Mouse (Mus musculus): ENCODE data around the gene Smpd1.

Smpd1 gene

DNA sequence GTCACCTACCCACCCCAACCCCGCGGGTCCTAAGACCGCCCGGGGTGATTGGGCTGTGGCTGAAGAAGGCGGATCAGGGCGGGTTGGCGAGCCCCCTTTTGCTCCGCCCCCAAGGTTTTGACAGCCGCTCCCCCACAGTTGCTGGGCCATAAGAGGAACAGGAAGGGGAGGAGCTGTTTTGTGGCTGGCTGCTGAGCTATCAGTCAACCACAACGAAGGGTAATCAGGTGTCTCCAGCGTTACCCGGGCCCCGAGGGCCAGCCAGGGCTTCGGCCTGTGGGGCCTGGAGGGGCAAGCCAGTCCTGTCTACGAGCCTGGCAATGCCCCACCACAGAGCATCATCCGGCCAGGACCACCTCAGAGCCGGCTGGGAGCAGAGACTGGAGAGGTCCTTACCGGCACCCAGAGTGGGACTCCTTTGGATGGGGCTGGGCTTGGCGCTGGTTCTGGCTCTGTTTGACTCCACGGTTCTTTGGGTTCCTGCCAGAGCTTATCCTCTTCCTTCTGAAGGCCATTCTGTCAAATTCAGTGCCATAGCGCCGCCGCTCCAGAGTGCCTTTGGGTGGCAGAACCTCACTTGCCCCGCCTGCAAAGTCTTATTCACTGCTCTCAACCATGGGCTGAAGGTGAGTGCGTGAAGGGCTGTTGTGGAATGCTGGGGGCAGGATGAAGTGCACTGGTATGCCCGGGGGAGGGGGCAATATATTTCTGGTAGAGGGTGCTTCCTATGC lies at the start of gene Smpd1:
Smpd1 (plus strand) TSS at position 149 of the 731 bp plus-strand sequence.
- DNase-seq (ENCODE audit: low spot score): peak; percentile 80

GRCm38 (mm10) chr7:105507257-105507656 lies 46.9 kb upstream of the Smpd1 start:
- no peak for DNase-seq (ENCODE audit: low spot score)

DNA sequence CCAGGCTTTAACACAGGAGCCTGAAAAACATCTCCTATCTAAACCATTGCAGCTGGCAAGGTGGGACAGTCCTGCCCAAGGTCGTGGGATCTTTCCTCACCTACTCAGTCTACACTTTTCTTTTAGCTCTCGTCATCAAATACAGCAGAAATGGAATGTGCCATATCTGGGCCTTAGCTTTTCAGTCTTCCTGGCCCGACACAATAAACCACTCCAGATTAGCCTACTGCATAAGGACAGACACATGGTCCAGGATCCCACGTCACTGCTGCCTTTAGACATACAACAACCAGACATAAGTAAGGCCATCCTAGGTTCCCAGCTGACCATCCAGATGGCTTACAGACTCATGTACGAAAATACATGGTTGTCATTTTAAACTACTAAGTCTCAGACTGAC lies 44.0 kb upstream of the Smpd1 start:
- no peak for DNase-seq (ENCODE audit: low spot score)

DNA sequence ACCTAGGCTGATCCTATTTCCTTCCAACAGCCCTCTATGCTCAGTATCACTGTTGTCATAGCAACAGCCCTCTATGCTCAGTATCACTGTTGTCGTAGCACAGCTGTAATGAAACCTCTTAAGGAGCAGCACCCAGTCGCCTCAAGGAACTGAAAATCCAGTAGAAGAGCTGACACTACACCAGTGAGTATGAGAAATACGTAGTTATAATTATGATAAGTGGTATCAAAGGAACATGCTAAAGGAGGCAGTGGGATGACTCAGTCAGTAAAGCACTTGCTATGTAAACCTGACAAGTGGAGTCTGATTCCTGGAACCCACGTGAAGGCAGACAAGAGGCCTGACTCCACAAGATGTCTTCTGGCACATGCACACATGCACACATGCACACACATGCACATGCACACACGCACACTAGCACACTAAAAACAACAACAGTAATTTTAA lies 40.3 kb upstream of the Smpd1 start:
- no peak for DNase-seq (ENCODE audit: low spot score)

DNA sequence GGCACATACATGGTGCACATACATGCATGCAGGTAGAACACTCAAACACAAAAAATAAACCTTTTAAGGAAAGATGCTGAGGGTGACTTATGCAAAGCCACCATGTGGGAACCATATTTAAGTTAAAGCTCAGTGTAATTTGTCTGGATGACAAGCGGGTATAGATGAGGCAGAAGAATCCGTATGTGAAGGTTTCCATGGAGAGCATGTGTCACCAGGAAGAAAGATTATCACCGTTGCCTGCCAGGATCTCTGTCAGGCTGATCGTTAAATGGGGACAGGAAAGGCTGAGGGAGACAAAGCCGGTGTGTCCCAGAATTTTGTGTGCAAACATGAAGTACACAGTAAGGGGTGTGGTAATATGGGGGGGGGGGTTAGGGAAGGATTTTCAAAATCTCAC lies 39.6 kb upstream of the Smpd1 start:
- DNase-seq (ENCODE audit: low spot score): no peak

GRCm38 (mm10) chr7:105515178-105515577 lies 39.0 kb upstream of the Smpd1 start:
- DNase-seq (ENCODE audit: low spot score): peak; percentile 64

DNA sequence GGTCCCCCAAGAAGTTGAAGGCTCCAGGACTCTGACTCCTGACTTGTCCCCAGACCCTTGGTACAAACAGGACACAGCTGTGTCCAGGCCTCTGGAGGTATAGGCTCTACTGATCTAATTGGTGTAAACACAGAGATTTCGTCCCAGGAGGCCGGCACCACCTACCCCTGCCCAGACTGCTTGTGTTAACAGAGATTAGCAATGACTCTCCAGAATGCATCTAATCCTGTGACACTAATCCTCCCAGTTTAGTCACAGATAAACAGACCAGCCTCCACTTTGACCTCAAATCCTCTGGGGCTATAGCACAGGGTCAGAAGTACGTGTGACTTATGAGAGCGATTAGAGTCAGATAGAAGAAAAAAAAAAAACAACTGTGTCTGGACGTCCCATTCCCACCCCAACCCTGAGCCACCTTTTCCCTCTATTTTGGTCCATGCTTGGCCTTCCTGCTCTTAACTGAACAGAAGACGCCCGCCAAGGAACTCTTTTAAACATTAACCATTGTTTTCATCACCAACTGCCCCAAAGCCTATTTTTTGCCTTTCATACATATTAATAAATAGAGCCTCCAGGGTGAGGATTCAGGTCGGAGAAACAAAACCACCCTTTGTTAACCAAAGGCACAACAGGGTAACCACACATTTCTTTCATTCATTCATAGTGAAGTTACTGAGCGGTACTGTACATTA lies 37.3 kb upstream of the Smpd1 start:
- no peak for DNase-seq (ENCODE audit: low spot score)

- DNase-seq (ENCODE audit: low spot score): no peak
Observed at GRCm38 (mm10) chr7:105519336-105519735, 34.8 kb upstream of the Smpd1 start.

GRCm38 (mm10) chr7:105519771-105520170 lies 34.4 kb upstream of the Smpd1 start:
- no peak for DNase-seq (ENCODE audit: low spot score)

- DNase-seq (ENCODE audit: low spot score): no peak
Observed at GRCm38 (mm10) chr7:105520201-105520600, 34.0 kb upstream of the Smpd1 start.

GRCm38 (mm10) chr7:105524222-105524621 lies 29.9 kb upstream of the Smpd1 start:
- no peak for DNase-seq (ENCODE audit: low spot score)

DNA sequence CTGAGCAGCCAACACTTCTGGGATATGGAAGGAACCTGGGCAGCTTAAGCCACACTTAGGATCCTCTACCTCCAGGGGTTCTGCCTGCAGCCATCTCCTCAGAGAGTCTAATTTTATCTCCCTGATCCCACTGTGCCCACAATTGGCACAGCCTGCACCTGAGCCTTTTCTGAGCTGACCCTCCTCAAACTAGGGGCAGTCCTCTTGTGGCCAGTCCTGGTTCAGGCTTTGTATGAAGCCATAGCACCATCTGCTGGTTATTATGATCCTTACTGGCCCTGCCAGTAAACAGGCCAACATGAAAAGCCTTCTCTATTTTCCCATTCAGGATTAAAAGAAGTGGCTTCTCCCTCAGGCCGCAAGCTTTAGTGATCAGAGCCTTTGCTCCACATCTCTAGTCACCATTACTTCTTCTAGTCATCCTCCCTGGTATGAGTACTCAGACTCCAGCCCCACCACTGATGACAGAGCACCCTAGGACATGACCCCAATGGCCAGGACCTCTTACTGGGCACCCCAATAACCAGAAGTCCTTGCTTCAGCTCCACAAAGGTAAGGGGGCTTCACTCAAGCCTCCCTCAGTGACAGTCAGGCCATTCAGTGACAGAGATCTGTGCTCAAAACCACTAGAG lies 26.7 kb upstream of the Smpd1 start:
- DNase-seq (ENCODE audit: low spot score): no peak

DNA sequence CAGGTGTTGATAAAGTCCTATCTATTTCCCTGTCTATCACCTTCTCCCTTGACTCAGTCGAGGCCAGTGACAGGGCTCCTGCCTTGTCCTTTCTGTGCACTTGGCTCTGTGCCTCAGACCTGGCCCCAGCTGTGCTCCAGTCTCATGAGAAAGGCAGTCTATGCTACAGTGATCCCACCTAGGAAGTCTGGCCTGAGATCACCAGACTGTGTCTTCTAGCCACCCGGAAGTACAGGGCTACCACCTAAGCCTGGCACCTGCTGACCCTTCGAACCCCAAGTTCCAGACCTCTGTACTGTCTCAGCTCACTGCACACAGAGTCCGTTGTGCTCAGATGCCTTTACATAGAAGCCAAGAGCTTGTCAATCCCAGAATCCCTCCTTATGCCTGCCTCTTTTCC lies 26.1 kb upstream of the Smpd1 start:
- DNase-seq (ENCODE audit: low spot score): no peak

DNA sequence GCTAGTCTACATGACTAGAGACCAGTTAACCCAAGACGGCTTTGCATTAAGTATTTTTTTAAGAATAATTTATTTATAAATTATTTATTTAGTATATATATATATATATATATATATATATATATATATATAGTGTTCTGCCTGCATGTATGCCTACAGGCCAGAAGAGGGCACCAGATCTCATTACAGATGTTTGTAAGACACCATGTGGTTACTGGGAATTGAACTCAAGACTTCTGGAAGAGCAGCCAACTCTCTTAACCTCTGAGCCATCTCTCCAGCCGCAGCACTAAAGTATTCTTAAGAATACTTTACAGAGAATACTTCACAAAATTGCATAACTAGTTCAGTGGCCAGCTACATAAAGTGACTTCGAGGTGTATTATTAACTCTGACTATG lies 20.0 kb upstream of the Smpd1 start:
- DNase-seq (ENCODE audit: low spot score): no peak

DNA sequence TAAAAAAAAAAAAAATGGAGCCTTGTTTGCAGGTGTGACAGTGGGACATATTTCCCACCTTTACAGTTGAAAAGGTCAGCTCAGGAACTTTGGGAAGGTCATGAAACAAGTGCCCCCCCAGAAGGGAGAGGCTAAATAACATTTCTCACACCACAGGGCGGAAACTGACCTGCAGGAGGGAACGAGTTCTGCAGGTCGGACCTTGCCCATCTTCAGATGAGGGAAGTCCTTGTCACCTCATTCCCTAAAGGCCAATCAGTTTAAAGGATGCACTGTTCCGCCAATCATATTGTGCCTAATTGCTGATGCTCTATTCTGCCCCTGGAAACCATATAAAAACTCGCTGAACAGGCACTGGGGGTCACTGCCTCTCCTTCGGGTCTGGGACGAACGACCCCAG lies 8.2 kb upstream of the Smpd1 start:
- no peak for DNase-seq (ENCODE audit: low spot score)

DNA sequence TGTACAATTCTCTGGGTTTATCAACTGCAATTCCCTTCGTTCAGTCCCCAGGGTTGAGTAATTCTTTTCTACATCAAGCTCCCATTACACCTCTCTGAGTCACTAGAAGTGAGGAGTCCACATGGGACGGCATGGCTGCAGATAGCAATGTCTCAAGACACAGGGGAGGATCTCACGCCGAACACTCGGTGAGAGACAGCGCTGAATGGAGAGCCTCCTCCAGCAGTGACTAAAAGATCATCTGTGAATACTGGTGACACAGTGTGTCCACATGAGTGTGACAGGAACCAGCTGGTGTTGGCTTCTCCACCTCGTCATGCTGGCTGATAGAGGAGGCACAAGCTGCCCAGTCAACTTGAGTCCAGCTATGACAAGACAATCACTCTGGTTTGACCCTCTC lies 6.2 kb upstream of the Smpd1 start:
- no peak for DNase-seq (ENCODE audit: low spot score)

DNA sequence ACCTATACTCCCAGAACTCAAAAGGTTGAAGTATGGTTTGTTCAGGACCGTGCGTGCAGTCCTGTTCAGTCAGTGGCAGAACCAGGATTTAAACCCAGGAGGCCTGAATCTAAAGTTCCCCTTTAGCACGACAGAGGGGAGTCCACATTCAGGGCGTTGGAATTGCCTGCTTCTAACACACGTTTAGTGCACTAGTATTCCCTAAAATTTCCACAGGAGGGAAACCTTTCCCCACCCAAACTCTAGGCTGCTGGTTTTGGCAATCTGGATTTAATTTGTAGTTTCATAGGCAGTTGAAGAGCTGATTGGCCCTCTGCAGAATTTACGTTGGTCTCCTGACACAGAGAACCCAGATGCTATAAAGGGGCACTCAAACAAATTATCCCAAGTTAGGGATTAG lies 5.1 kb upstream of the Smpd1 start:
- DNase-seq (ENCODE audit: low spot score): no peak

- no peak for DNase-seq (ENCODE audit: low spot score)
Observed at GRCm38 (mm10) chr7:105553456-105554211, 526 bp upstream of the Smpd1 start.

DNA sequence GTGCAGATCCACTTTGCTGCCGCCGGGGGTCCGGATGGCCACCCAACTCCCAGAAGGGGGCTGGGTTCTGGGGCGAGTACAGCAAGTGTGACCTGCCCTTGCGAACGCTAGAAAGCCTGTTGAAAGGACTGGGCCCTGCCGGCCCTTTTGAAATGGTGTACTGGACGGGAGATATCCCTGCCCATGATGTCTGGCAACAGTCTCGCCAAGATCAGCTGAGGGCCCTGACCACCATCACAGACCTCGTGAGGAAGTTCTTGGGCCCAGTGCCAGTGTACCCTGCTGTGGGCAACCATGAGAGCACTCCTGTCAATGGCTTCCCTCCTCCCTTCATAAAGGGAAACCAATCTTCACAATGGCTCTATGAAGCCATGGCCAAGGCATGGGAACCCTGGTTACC lies 1.4 kb downstream of the Smpd1 start:
- no peak for DNase-seq (ENCODE audit: low spot score)

GRCm38 (mm10) chr7:105556406-105556805 lies 2.2 kb downstream of the Smpd1 start:
- DNase-seq (ENCODE audit: low spot score): no peak

DNA sequence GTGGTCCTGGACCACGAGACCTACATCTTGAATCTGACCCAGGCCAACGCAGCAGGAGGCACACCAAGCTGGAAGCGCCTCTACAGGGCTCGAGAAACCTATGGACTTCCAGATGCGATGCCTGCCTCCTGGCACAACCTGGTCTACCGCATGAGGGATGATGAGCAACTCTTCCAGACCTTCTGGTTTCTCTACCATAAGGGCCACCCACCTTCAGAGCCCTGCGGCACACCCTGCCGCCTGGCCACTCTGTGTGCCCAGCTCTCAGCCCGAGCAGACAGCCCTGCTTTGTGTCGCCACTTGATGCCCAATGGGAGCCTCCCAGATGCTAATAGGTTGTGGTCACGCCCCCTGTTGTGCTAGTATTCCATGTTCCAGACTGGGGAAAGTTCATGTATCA lies 3.5 kb downstream of the Smpd1 start:
- DNase-seq (ENCODE audit: low spot score): no peak

GRCm38 (mm10) chr7:105559016-105559415 lies 4.9 kb downstream of the Smpd1 start:
- DNase-seq (ENCODE audit: low spot score): no peak

- no peak for DNase-seq (ENCODE audit: low spot score)
Observed at GRCm38 (mm10) chr7:105562317-105562716, 8.2 kb downstream of the Smpd1 start.

Data from urinary bladder, postnatal 25 days (tissue).